Mouse (Mus musculus) heart, embryonic 12.5 days (tissue): Measurements from ENCODE around the gene Robo3. TPM values are rescaled to one million over a fixed set of nuclear protein-coding genes. Genes with fewer than 3 reads are reported as not detected.

ENCODE experiments used
- ATAC-seq: fragments of 200-750 bp; cut with Nextera tagmentation; 2 replicates; pipeline ENCODE4 v1.8.0; 2017; ENCODE audit warnings: moderate TSS enrichment, moderate library complexity; ENCODE audit not compliant: insufficient number of reproducible peaks, low FRiP score
- H3K27ac ChIP-seq: fragments of 300-500 bp; sonication (generic); 2 replicates; pipeline ENCODE4 v1.5.1; 2016; ENCODE audit warnings: mild to moderate bottlenecking, moderate library complexity; ENCODE audit not compliant: poor library complexity, severe bottlenecking
- H3K27me3 ChIP-seq: fragments of 300-500 bp; sonication (generic); replicated peaks from 2 replicates; pipeline ENCODE4 v1.6.1; 2016; ENCODE audit warnings: mild to moderate bottlenecking, moderate library complexity
- H3K36me3 ChIP-seq: fragments of 300-500 bp; sonication (generic); 2 replicates; pipeline ENCODE4 v1.6.1; 2016; ENCODE audit warnings: mild to moderate bottlenecking, moderate library complexity
- H3K4me1 ChIP-seq: fragments of 300-500 bp; sonication (generic); replicated peaks from 2 replicates; pipeline ENCODE4 v1.6.1; 2016; ENCODE audit warnings: mild to moderate bottlenecking
- H3K4me2 ChIP-seq: fragments of 300-500 bp; sonication (generic); 2 replicates; pipeline ENCODE4 v1.6.1; 2016; ENCODE audit warnings: mild to moderate bottlenecking, moderate library complexity
- H3K4me3 ChIP-seq: fragments of 300-500 bp; sonication (generic); 2 replicates; pipeline ENCODE4 v1.5.1; 2016; ENCODE audit warnings: mild to moderate bottlenecking
- H3K9ac ChIP-seq: fragments of 300-500 bp; sonication (generic); 2 replicates; pipeline ENCODE4 v1.6.1; 2016; ENCODE audit warnings: mild to moderate bottlenecking, moderate library complexity
- H3K9me3 ChIP-seq: fragments of 300-500 bp; sonication (generic); replicated peaks from 2 replicates; pipeline ENCODE4 v1.6.1; 2016; ENCODE audit warnings: mild to moderate bottlenecking, moderate library complexity
- WGBS: fragments of 180-500 bp; shearing (Covaris S2); methylation state at CpG from one replicate; pipeline ENCODE4 v1.1.7; 2016; 5-methylcytosine and 5-hydroxymethylcytosine counted together
- polyA plus RNA-seq: library from polyadenylated mRNA; unstranded; fragments of >200 nt; fragmentation: Nextera tagmentation; extraction: Ambion mirVana; gene quantifications from 2 replicates; pipeline ENCODE4 v1.2.1, GENCODE M21; 2016

The Robo3 gene
- polyA plus RNA-seq, 1 experiment from 2014 or later: 0.20 TPM

GRCm38 (mm10) chr9:37401802-37402201 lies 31.2 kb downstream of the Robo3 start, which contains the start of gene Robo4:
Gene Robo4, plus strand, starts transcription at chr9:37401897.
- H3K4me2 ChIP-seq: peak within 1 kb of the TSS; percentile 22
- 0 out of 2 replicates have a peak within 1 kb of the TSS, but pooled peaks have one; percentile 6 for H3K4me3 ChIP-seq
- 0 out of 2 replicates have a peak within 1 kb of the TSS, but pooled peaks have one; percentile 7 for H3K27ac ChIP-seq
- peak; percentile 65 for ATAC-seq
- H3K9me3 ChIP-seq: no peaks in the 10 kb centered on the region
- H3K9ac ChIP-seq: no peak within 1 kb of the TSS
- H3K36me3 ChIP-seq: no peaks in the 10 kb centered on the region
- peaks cover 7% of the 10 kb centered on the region; the same call in 1 of the 2 replicates for H3K27me3 ChIP-seq
- peaks cover 6% of the 10 kb centered on the region; the same call in 1 of the 2 replicates for H3K4me1 ChIP-seq
- 18% methylated on average over 7 of the region's 7 CpGs for WGBS

GRCm38 (mm10) chr9:37400585-37400984 lies 32.5 kb downstream of the Robo3 start:
- Histone ChIP-seq H3K36me3 (no peaks in the 10 kb centered on the region), H3K9ac (no peak overlapping the region), H3K4me1 (peaks cover 6% of the 10 kb centered on the region; the same call in 1 of the 2 replicates), H3K4me2 (no peak overlapping the region), H3K9me3 (no peaks in the 10 kb centered on the region), H3K27me3 (no peaks in the 10 kb centered on the region), H3K4me3 (no peak overlapping the region), H3K27ac (0 out of 2 replicates have a peak overlapping the region, but pooled peaks have one; percentile 7)
- peak; percentile 34; the same call in 1 of the 2 replicates for ATAC-seq
- WGBS: 73% methylated on average over 2 of the region's 2 CpGs

GRCm38 (mm10) chr9:37393482-37394131 lies 39.4 kb downstream of the Robo3 start:
- Histone ChIP-seq H3K36me3 (no peaks in the 10 kb centered on the region), H3K4me3 (no peak overlapping the region), H3K9ac (no peak overlapping the region), H3K9me3 (no peaks in the 10 kb centered on the region), H3K4me2 (no peak overlapping the region), H3K27me3 (no peaks in the 10 kb centered on the region), H3K4me1 (no peaks in the 10 kb centered on the region), H3K27ac (no peak overlapping the region)
- 72% methylated on average over 8 of the region's 8 CpGs for WGBS
- ATAC-seq: no peak

- no peak overlapping the region for H3K27ac ChIP-seq
- H3K9me3 ChIP-seq: no peaks in the 10 kb centered on the region
- no peak for ATAC-seq
- 62% methylated on average over 2 of the region's 2 CpGs for WGBS
- no peak overlapping the region for H3K9ac ChIP-seq
- no peak overlapping the region for H3K4me2 ChIP-seq
- H3K36me3 ChIP-seq: no peaks in the 10 kb centered on the region
- no peak overlapping the region for H3K4me3 ChIP-seq
- no peaks in the 10 kb centered on the region; the same call in 1 of the 2 replicates for H3K27me3 ChIP-seq
- no peaks in the 10 kb centered on the region for H3K4me1 ChIP-seq
These were observed 41.0 kb downstream of the Robo3 start for GRCm38 (mm10) chr9:37392071-37392470.

- H3K4me1 ChIP-seq: no peaks in the 10 kb centered on the region
- no peak overlapping the region for H3K4me3 ChIP-seq
- H3K27ac ChIP-seq: no peak overlapping the region
- WGBS: 61% methylated on average over 2 of the region's 2 CpGs
- no peak overlapping the region for H3K9ac ChIP-seq
- H3K9me3 ChIP-seq: no peaks in the 10 kb centered on the region
- H3K36me3 ChIP-seq: no peaks in the 10 kb centered on the region
- no peak for ATAC-seq
- peaks cover 3% of the 10 kb centered on the region for H3K27me3 ChIP-seq
- H3K4me2 ChIP-seq: no peak overlapping the region
These were observed 42.2 kb downstream of the Robo3 start for GRCm38 (mm10) chr9:37390891-37391290.

GRCm38 (mm10) chr9:37384284-37385182 lies 48.5 kb downstream of the Robo3 start:
- WGBS: 8% methylated on average over 54 of the region's 54 CpGs
- Histone ChIP-seq H3K4me3 (peak overlapping the region; percentile 54), H3K36me3 (no peaks in the 10 kb centered on the region), H3K4me1 (peaks cover 3% of the 10 kb centered on the region; the same call in 1 of the 2 replicates), H3K9ac (peak overlapping the region; percentile 64), H3K27ac (no peak overlapping the region), H3K9me3 (no peaks in the 10 kb centered on the region), H3K4me2 (peak overlapping the region; percentile 88), H3K27me3 (peaks cover 40% of the 10 kb centered on the region)
- ATAC-seq: peak; percentile 63

- peaks cover 40% of the 10 kb centered on the region for H3K27me3 ChIP-seq
- H3K4me1 ChIP-seq: peaks cover 3% of the 10 kb centered on the region; the same call in 1 of the 2 replicates
- no peak overlapping the region for H3K9ac ChIP-seq
- H3K9me3 ChIP-seq: no peaks in the 10 kb centered on the region
- no peak overlapping the region for H3K4me3 ChIP-seq
- no peaks in the 10 kb centered on the region for H3K36me3 ChIP-seq
- no peak overlapping the region for H3K27ac ChIP-seq
- no peak overlapping the region for H3K4me2 ChIP-seq
- ATAC-seq: no peak
- 83% methylated on average over 6 of the region's 6 CpGs for WGBS
These were observed 49.9 kb downstream of the Robo3 start for GRCm38 (mm10) chr9:37383161-37383560.

GRCm38 (mm10) chr9:37375718-37376117 lies 57.3 kb downstream of the Robo3 start:
- H3K36me3 ChIP-seq: no peaks in the 10 kb centered on the region
- H3K27ac ChIP-seq: no peak overlapping the region
- H3K4me2 ChIP-seq: no peak overlapping the region
- H3K9me3 ChIP-seq: no peaks in the 10 kb centered on the region
- H3K4me3 ChIP-seq: no peak overlapping the region
- no peaks in the 10 kb centered on the region for H3K4me1 ChIP-seq
- 92% methylated on average over 5 of the region's 5 CpGs for WGBS
- no peaks in the 10 kb centered on the region for H3K27me3 ChIP-seq
- H3K9ac ChIP-seq: no peak overlapping the region
- ATAC-seq: no peak

- no peak for ATAC-seq
- no peaks in the 10 kb centered on the region for H3K9me3 ChIP-seq
- 86% methylated on average over 7 of the region's 7 CpGs for whole genome bisulfite sequencing
- no peak overlapping the region for H3K4me2 ChIP-seq
- H3K27ac ChIP-seq: no peak overlapping the region
- no peaks in the 10 kb centered on the region for H3K36me3 ChIP-seq
- no peaks in the 10 kb centered on the region for H3K4me1 ChIP-seq
- no peaks in the 10 kb centered on the region for H3K27me3 ChIP-seq
- no peak overlapping the region for H3K9ac ChIP-seq
- no peak overlapping the region for H3K4me3 ChIP-seq
These were observed 61.7 kb downstream of the Robo3 start for GRCm38 (mm10) chr9:37371232-37371801.

- Histone ChIP-seq H3K27me3 (no peaks in the 10 kb centered on the region), H3K4me2 (no peak overlapping the region), H3K27ac (no peak overlapping the region), H3K4me1 (no peaks in the 10 kb centered on the region), H3K4me3 (no peak overlapping the region), H3K36me3 (no peaks in the 10 kb centered on the region), H3K9me3 (no peaks in the 10 kb centered on the region), H3K9ac (no peak overlapping the region)
- no peak for ATAC-seq
- 63% methylated on average over 8 of the region's 8 CpGs for WGBS
These were observed 64.2 kb downstream of the Robo3 start for GRCm38 (mm10) chr9:37368860-37369259.
